Mouse (Mus musculus): ENCODE data around the gene Ocrl.

Ocrl gene

GRCm38 (mm10) chrX:47912306-47912792 is at the start of gene Ocrl:
Gene Ocrl (plus strand): TSS chrX:47912387.
- peak; percentile 71 for DNase-seq

GRCm38 (mm10) chrX:47880052-47880451 is 32.1 kb upstream of the Ocrl start:
- peak; percentile 32 for DNase-seq

GRCm38 (mm10) chrX:47882813-47883212 is 29.4 kb upstream of the Ocrl start:
- no peak for DNase-seq

DNA sequence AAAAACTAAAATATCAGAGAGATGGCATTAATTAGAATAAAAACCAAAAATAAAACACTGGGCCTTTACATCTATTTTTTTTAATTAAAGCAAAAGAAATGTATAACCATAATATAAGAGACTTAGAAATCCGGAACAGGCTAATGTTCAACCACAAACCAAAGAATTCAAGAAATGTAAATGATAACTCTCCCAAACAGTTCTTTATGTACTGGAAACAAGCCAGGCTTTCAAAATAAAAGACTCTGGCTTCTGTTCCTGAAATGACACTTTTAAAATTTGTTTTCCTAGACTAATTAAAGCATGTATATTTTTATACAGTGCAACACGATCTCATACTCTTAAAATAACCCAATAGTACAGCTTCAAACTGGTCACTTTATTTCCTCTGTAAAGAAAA is 24.8 kb upstream of the Ocrl start:
- DNase-seq, result no peak

DNA sequence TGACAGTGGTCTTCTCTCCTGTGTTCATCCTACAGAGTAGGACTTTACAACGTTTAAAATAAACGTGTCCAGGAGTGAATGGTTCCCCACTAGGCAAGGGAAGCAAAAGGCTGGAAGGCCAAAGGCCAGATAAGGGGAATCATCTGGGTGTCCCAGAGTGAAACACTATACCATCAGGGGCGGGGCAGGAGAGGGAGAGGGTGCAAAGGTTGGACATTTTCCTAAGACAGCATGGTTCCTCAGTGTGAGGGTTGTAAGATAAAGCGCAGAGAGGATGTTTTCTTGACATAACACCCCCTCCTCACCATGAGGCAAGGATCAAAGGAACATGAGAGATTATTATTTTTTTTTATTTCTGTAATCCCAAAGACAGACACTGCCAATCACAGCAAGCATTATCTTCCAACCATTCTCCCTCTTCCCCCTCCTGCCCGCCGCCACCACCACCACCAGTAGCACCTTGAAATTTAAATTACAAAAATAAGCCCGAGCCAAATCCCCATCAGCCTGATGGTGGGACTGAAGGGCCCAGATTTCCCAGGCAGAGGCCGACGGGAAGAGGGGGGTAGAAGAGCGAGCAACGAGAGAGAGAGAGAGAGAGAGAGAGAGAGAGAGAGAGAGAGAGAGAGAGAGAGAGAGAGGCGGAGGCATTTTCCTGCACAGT is 20.8 kb upstream of the Ocrl start:
- DNase-seq, result no peak

GRCm38 (mm10) chrX:47891907-47892430 is 20.2 kb upstream of the Ocrl start:
- DNase-seq, result peak; percentile 9

DNA sequence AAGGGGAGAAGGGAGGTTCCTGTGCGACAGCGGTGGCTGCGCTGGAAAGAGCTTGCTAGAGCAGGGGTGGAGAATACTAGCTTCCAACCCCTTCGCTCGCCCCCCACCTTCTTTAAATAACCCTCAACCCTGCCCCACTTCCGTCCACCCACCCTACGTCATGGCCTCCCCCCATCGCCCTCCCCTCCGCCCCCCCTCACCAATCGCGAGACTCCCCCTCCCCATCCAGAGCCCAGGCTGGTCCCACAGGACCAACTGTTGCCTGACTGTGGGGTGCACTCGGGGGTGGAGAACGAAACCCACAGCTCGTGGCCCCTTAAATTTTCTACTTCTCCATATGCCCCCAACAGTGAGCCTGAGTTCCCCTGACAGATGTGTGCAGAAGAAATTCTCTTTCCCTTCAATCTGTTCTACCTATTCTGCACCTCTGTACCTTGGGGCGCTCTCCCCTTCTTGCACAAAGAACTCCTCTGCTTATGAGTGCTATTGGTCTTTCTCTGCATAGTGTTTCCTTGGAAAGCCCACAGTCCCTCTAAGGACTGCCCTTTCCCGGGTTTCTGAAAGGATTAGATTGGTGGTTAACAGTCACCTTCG is 19.7 kb upstream of the Ocrl start, which contains the start of gene Smarca1:
TSS of gene Smarca1 (minus strand) at position 544 of the 594 bp plus-strand sequence.
- DNase-seq, result no peak

DNA sequence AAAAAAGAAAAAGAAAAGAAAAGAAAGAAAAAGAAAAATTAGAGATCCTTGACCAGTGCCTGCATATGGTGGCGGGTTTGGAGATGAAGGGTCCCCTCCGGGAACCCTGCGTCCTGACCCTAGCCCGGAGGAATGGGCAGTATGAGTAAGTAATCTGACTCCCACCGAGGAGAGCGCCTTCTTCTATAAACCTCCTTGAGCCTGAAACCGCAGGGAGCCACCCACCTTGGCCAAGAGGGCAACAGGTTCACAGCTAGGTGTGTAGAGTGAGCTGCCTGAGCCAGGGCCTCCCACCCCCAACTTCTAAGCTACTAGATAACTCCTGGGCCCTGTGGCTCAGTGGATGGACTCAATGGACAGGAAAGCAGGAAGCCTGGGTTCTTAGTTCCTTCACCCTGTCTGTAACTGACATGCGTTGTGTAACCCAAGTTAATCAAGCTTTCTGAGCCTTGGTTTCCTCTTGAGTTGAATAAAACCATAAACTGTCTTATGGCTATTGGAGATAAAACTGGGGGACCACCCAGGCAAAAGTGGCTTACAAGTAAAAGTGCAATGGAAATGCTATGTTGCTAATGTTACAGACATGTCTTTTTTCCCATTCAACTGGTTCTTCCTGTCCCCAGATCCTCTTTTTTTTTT is 836 bp downstream of the Ocrl start:
- DNase-seq, result peak; percentile 5

DNA sequence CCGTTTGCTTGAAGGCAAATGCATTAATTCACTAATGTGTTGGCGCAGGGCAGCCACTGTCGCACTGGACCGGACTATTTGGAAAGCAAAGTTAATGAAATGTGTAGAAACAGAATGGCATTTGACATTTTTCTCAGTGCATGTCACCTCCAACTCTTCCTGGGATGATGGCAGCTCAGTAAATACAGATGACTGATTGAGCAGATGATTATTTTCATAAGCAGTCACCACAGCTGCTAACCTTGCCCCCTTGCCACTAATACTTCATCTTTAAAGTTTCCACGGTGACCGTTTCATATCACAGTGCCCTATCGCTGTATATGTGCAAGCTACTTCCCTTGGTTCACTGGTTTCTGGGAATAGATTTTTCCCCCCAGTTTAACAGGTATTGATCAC is 1.4 kb downstream of the Ocrl start:
- no peak for DNase-seq

- DNase-seq, result no peak
Measured at GRCm38 (mm10) chrX:47916831-47917230, 4.6 kb downstream of the Ocrl start.

DNA sequence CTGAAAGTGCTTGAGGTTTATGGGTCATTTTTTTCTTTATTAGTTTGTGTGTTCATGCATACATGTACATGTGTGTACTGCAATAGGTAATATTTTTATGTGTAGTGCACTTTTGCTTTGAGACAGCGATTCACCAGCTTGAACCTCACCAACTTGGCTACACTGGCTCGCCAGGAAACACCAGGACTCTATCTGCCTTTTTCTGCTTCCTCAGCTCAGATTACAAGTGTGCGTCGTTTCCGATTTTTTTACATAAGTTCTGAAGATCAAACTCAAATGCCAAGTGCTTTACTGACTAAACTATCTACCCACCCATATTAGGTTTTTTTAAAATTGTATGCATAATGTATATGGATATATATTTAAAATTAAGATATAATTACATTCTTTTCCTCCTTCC is 8.4 kb downstream of the Ocrl start:
- no peak for DNase-seq

DNA sequence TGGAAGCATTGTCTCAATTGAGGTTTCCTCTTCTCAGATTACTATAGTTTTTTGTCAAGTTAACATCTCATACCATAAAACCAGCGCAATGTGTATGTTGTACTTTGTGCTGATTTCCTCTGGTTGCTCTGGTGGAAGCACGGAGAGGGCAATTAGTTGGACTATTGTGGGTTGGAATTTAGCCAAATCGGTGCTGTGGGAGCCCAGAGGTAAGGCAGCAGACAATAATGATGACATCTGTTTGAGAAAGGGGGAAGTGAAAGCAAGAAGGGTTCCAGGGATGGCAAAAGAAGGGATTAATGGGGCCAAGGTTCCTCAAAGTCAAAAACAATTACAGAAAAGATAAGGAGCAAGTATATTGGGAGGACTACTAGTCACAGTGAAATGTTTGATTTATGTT is 15.8 kb downstream of the Ocrl start:
- DNase-seq, result no peak

GRCm38 (mm10) chrX:47930449-47930848 is 18.3 kb downstream of the Ocrl start:
- DNase-seq, result no peak

DNA sequence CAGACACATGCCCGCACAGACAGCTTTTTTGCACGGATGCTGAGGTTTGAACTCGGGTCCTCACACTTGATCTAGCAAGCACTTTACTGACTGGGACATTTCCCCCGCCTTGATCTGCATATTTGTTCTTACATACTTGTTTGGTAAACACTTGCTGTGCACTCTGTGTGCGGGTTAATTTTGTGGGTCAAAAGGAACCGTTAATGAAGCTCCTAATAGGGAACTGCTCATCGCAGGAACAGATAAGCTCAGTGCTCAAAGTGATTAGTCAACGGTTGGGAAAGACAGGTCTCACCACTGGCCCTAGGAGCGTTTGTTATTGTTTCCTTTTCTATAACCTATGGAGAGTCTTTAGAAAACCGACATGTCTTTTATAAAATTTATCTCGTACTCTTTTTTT is 22.2 kb downstream of the Ocrl start:
- no peak for DNase-seq

GRCm38 (mm10) chrX:47936885-47937284 is 24.7 kb downstream of the Ocrl start:
- peak; percentile 2 for DNase-seq

GRCm38 (mm10) chrX:47937740-47938139 is 25.6 kb downstream of the Ocrl start:
- peak; percentile 24 for DNase-seq

DNA sequence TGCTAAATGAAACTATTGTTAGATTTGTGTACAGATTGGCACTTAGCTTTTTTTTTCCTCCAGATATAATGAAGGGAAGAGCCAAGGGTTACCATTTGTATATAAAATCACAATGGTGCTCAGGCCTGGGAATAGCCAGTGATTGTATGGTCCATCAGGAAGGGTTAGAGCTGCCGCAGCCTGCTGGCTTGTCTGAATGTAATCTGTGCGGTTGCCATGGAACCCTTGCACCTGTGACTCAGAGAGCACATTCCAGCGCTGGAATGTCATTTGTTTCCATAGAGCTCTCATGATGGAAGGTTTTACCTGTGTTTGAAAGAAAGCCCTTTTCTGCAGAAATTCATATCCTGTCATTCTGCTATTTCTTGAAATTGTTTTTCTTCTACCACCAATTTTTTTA is 37.5 kb downstream of the Ocrl start:
- peak; percentile 36 for DNase-seq

DNA sequence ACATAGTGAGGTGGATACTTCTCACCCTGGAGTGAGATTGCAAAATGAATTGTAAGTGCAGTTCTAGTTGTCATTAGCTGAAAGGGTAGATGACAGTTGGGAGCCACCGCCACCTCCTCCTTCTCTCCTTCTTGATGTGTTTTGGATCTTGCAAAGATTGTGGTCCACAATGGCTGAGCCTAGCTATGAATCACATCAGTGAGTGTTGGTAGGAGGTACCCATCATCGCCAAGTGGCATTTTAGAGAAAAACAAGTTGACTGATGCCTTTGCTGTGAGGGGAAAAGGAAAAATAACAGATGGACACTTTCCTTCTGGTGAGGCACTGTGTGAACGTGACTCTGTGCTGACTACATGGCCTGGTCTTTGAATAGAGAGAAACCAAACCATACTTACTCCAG is 50.4 kb downstream of the Ocrl start:
- DNase-seq, result no peak

DNA sequence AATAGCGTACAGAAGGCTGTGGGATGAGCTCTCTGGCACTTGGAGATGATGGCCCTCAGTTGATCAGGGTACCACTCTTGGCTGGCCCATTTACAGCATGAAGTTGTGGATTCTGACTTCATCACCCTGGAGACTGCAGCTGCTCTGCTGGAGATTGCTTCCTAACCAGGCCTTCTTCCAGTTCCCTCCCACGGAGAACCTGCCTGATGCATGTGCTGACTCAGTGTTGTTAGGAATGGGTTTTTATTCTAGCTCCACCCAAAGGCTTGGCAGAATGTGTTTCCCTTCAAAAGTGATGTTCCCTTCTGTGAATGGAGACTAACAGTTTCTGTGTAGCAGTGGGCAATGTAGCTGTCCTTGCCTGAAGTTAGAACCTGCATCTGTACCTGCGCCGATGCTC is 58.2 kb downstream of the Ocrl start:
- no peak for DNase-seq

GRCm38 (mm10) chrX:47970864-47971263 is 58.7 kb downstream of the Ocrl start:
- peak; percentile 40 for DNase-seq

GRCm38 (mm10) chrX:47971366-47972128 is 59.4 kb downstream of the Ocrl start:
- DNase-seq, result peak; percentile 48

GRCm38 (mm10) chrX:47976551-47976950 is 64.4 kb downstream of the Ocrl start:
- no peak for DNase-seq

- DNase-seq, result no peak
Measured at GRCm38 (mm10) chrX:47977078-47977477, 64.9 kb downstream of the Ocrl start.

All from kidney, postnatal 14 days (tissue).